Mouse (Mus musculus) forebrain, embryonic 15.5 days (tissue): Measurements from ENCODE around the gene Atp6v1f. TPM values are rescaled to one million over a fixed set of nuclear protein-coding genes. Genes with fewer than 3 reads are reported as not detected.

Experiments
- ATAC-seq: fragments of 200-750 bp; cut with Nextera tagmentation; replicated peaks from 2 replicates; pipeline ENCODE4 v1.8.0; 2017; ENCODE audit warnings: mild to moderate bottlenecking, moderate TSS enrichment, moderate library complexity
- H3K27ac ChIP-seq: fragments of 300-500 bp; sonication (generic); replicated peaks from 2 replicates; pipeline ENCODE4 v1.5.1; 2015; ENCODE audit warnings: mild to moderate bottlenecking, inconsistent platforms
- H3K27me3 ChIP-seq: fragments of 300-500 bp; sonication (generic); 2 replicates; pipeline ENCODE4 v1.6.1; 2015; ENCODE audit warnings: inconsistent platforms
- H3K36me3 ChIP-seq: fragments of 300-500 bp; sonication (generic); 2 replicates; pipeline ENCODE4 v1.6.1; 2015; ENCODE audit warnings: mild to moderate bottlenecking, inconsistent platforms
- H3K4me1 ChIP-seq: fragments of 300-500 bp; sonication (generic); 2 replicates; pipeline ENCODE4 v1.6.1; 2015; ENCODE audit warnings: inconsistent platforms
- H3K4me2 ChIP-seq: fragments of 300-500 bp; sonication (generic); replicated peaks from 2 replicates; pipeline ENCODE4 v1.6.1; 2015; ENCODE audit warnings: mild to moderate bottlenecking, inconsistent platforms
- H3K4me3 ChIP-seq: fragments of 300-500 bp; sonication (generic); 2 replicates; pipeline ENCODE4 v1.5.1; 2015; ENCODE audit warnings: mild to moderate bottlenecking, inconsistent platforms
- H3K9ac ChIP-seq: fragments of 300-500 bp; sonication (generic); replicated peaks from 2 replicates; pipeline ENCODE4 v1.6.1; 2015; ENCODE audit warnings: mild to moderate bottlenecking, inconsistent platforms
- H3K9me3 ChIP-seq: fragments of 300-500 bp; sonication (generic); 2 replicates; pipeline ENCODE4 v1.6.1; 2016; ENCODE audit warnings: inconsistent platforms
- WGBS: fragments of 180-500 bp; shearing (Covaris S2); methylation state at CpG from one replicate; pipeline ENCODE4 v1.1.7; 2015; ENCODE audit warnings: mixed read lengths; 5-methylcytosine and 5-hydroxymethylcytosine counted together
- polyA plus RNA-seq: library from polyadenylated mRNA; unstranded; fragments of >200 nt; fragmentation: Nextera tagmentation; extraction: Ambion mirVana; gene quantifications from 2 replicates; pipeline ENCODE4 v1.2.1, GENCODE M21; 2015

The Atp6v1f gene
- polyA plus RNA-seq, 1 experiment from 2014 or later, result 327 TPM

DNA sequence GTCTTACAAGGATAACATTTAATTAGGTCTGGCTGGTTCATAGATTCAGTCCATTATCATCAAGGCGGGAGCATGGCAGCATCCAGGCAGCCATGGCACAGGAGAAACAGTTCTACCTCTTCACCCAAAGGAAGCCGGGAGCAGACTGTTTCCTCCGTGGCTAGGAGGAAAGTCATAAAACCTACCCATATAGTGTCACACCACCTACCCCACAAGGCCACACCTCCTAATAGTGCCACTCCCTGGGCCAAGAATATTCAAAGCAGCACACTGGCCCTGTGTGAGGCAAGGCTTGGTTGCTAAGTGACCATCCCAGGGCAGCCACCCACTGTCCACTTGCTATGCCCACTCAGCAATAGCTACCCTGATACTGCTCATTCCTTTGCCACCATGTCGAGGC lies 3.6 kb downstream of the Atp6v1f start, which contains the start of gene Atp6v1fnb:
TSS of gene Atp6v1fnb (plus strand) at position 301 of the 400 bp plus-strand sequence.
- Histone ChIP-seq H3K9ac (no peak within 1 kb of the TSS), H3K27me3 (no peaks in the 10 kb centered on the region), H3K36me3 (peaks cover 13% of the 10 kb centered on the region), H3K4me2 (no peak within 1 kb of the TSS), H3K27ac (no peak within 1 kb of the TSS), H3K9me3 (no peaks in the 10 kb centered on the region), H3K4me3 (no peak within 1 kb of the TSS), H3K4me1 (peaks cover 21% of the 10 kb centered on the region)
- 94% methylated on average over 4 of the region's 4 CpGs for WGBS
- no peak for ATAC-seq

DNA sequence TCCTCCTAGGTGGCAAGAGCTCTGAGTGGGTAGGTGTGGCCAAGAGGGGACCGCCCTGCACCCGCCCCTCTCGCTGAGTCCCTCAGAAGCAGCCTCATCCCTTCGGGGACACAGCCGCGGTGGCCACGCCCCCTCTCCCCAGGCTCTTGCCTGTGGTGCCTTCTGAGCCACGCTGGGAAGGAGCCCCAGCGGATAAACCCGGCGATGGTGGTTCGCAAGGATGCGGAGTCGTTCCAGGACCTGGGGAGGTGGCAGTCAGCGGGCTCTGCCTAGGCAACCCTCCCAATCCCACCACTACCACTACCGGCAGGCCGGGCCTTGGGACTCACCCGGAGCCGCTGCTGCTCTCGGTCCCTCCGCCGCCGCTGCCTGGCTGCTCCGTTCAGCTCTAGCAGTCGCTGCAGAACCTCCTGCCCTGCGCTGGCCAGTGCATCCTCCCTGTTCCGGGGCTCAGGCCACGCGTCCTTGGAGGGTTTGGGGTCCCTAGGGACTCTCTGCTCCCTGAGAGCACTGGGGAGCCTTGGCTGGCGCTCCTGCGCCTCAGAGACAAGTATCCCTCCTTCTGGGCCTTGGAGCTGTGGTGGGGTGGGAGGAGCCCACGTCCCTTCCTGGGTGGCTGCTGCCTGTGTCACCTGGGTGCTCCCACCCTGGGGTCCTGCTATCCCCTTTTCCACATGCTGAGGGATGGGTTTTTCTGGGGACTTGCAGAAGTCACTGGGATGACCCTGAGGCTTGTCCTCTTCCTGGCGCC lies 6.6 kb downstream of the Atp6v1f start:
- H3K4me2 ChIP-seq, result peak overlapping the region; percentile 73
- no peaks in the 10 kb centered on the region for H3K9me3 ChIP-seq
- peaks cover 13% of the 10 kb centered on the region for H3K4me1 ChIP-seq
- H3K27ac ChIP-seq, result no peak overlapping the region
- ATAC-seq, result peak; percentile 93
- peak overlapping the region; percentile 50 for H3K9ac ChIP-seq
- H3K27me3 ChIP-seq, result no peaks in the 10 kb centered on the region
- peaks cover 13% of the 10 kb centered on the region for H3K36me3 ChIP-seq
- 2% methylated on average over 33 of the region's 33 CpGs for WGBS
- peak overlapping the region; percentile 48 for H3K4me3 ChIP-seq

DNA sequence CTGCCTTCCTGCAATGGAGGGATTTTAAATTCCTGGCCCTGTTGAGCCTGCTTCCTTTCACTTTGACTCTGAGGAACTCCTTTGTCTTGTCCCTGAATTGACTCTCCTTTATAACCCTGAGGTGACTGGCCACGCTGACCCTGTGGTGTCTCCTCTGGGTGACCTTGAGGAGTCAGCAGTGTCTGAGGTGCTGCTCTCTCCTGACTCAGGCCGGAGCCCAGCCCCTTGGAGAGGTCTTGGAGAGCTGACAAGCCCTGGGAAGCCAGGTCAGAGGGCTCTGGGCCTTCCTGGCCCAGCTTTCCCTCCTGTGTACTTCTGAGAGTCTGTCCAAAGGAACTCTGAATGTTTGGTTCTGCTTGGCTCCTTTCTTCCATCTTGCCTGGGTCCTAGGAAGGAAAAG lies 7.2 kb downstream of the Atp6v1f start:
- peaks cover 13% of the 10 kb centered on the region for H3K36me3 ChIP-seq
- H3K4me1 ChIP-seq, result peaks cover 11% of the 10 kb centered on the region
- ATAC-seq, result no peak
- 57% methylated on average over 2 of the region's 2 CpGs for WGBS
- no peak overlapping the region for H3K27ac ChIP-seq
- H3K27me3 ChIP-seq, result no peaks in the 10 kb centered on the region
- no peaks in the 10 kb centered on the region for H3K9me3 ChIP-seq
- 0 out of 2 replicates have a peak overlapping the region, but pooled peaks have one; percentile 73 for H3K4me2 ChIP-seq
- no peak overlapping the region for H3K4me3 ChIP-seq
- no peak overlapping the region for H3K9ac ChIP-seq

DNA sequence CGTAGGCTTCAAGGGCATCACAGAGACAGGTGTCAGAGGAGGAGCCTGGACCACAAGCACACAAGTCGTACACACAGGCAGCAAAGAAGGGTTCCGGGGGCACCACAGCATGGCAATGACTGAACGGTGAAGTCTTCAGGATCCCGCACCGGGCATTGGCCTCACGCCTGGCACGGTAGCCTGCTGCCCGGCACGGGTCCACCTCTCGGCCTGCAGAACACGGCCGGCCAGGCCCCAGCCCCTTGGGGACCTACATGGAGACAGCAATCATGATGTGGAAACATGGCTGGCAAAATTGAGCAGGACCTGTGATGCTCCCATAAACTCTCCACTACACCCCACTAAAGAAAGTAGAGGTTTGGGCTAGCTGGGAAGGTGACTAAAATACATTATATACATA lies 15.2 kb downstream of the Atp6v1f start:
- Histone ChIP-seq H3K4me3 (no peak overlapping the region), H3K9me3 (no peaks in the 10 kb centered on the region)

DNA sequence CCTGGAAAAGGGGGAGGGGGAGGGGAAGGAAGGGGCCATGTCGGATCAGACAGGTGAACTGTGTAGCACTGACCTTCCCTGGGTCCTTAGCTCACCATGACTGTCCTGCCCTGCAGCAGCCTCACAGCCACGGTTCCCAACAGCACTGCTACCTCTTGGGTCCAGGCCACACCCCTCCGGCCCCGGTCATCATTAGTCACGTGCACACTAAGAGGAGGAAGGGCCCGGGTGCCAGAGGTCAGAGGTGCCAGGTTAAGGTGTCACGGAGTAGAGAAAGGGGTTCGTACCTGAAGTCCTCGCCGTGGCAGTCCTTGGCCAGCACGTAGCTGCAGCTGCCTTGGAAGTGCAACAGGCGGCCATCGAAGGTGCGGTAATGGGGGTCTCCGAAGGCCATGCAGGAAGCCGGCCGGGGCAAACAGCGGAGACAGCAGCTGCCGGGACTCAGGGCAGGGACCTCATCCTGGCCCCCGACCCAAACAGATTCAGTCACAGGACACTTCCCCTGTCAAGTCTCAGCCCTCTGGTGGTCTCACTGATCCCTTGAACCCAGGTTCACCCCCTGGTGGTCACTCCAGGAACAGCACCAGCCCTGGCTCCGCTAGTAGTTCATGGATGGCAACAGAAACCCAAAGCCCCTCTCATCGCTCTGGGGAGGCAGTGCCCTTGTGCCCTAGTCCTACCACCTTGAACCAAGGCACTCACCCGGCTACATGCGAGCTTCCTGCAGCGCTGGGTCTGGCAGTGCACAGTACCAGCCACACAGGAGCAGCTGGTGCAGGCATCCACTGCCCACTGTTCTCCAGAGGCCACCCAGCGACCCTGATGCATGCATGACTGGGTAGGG lies 17.4 kb downstream of the Atp6v1f start:
- no peaks in the 10 kb centered on the region for H3K36me3 ChIP-seq
- peak; percentile 42 for ATAC-seq
- no peak overlapping the region for H3K27ac ChIP-seq
- no peaks in the 10 kb centered on the region for H3K27me3 ChIP-seq
- no peaks in the 10 kb centered on the region for H3K9me3 ChIP-seq
- H3K4me1 ChIP-seq, result peaks cover 7% of the 10 kb centered on the region; the same call in 1 of the 2 replicates
- H3K9ac ChIP-seq, result peak overlapping the region; percentile 32
- WGBS, result 5% methylated on average over 26 of the region's 26 CpGs
- peak overlapping the region; percentile 25 for H3K4me3 ChIP-seq
- H3K4me2 ChIP-seq, result peak overlapping the region; percentile 54

More for the DNA sequence above, 15.2 kb downstream of the Atp6v1f start:
- H3K27me3 ChIP-seq, result no peaks in the 10 kb centered on the region
- no peak for ATAC-seq
- H3K27ac ChIP-seq, result no peak overlapping the region
- H3K9ac ChIP-seq, result no peak overlapping the region
- H3K4me1 ChIP-seq, result peaks cover 7% of the 10 kb centered on the region; the same call in 1 of the 2 replicates
- H3K4me2 ChIP-seq, result no peak overlapping the region
- WGBS, result 95% methylated on average over 13 of the region's 13 CpGs
- no peaks in the 10 kb centered on the region for H3K36me3 ChIP-seq

GRCm38 (mm10) chr6:29485951-29486350 lies 18.4 kb downstream of the Atp6v1f start:
- Histone ChIP-seq H3K9me3 (no peaks in the 10 kb centered on the region), H3K9ac (no peak overlapping the region), H3K27me3 (no peaks in the 10 kb centered on the region), H3K4me1 (peaks cover 7% of the 10 kb centered on the region; the same call in 1 of the 2 replicates), H3K27ac (no peak overlapping the region), H3K4me2 (no peak overlapping the region), H3K4me3 (no peak overlapping the region), H3K36me3 (no peaks in the 10 kb centered on the region)
- ATAC-seq, result no peak
- WGBS, result 45% methylated on average over 2 of the region's 2 CpGs

DNA sequence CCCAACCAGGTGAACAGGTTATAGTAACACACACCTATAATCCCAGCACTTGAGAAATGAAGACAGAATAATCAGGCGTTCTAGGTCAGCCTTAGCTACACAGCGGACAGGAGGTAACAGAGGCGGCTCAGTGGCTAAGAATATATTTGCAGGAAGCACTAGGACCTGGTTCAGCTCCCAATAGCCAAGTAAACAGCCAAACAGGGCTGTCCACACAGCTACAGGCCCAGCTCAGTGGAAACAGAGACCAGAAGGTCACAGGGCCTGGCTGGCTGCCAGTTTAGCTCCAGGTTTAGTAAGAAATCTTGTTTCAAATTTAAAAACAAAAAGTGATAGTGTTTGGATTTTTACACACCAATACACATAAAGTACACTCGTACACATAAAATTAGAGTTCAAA lies 26.6 kb downstream of the Atp6v1f start:
- H3K27me3 ChIP-seq, result peaks cover 30% of the 10 kb centered on the region
- no peak overlapping the region for H3K4me2 ChIP-seq
- no peaks in the 10 kb centered on the region for H3K4me1 ChIP-seq
- ATAC-seq, result no peak
- no peaks in the 10 kb centered on the region for H3K36me3 ChIP-seq
- no peak overlapping the region for H3K27ac ChIP-seq
- H3K4me3 ChIP-seq, result no peak overlapping the region
- H3K9me3 ChIP-seq, result no peaks in the 10 kb centered on the region
- WGBS, result 81% methylated on average over 4 of the region's 4 CpGs
- H3K9ac ChIP-seq, result no peak overlapping the region

DNA sequence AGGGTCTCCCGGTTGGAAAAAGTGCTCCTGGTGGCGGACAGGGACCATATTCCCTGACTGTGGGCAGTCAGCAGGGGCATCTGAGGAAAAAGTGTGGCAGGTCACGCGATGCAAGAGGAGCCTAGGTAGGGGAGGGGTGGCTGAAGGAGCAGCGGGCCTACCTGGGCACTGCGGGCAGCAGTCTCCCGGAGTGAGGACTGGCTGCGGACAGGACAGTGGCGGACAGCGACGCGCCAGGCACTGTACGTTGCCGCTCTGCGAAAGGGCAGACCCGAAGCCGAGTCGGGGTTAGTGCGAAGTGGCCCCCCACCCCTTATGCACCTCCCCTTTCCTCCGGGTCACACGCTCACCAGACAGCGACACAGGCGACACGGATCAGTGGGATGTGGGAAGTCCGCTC lies 28.8 kb downstream of the Atp6v1f start:
- ATAC-seq, result no peak
- Histone ChIP-seq H3K4me2 (no peak overlapping the region), H3K27me3 (peaks cover 30% of the 10 kb centered on the region), H3K27ac (no peak overlapping the region), H3K4me3 (no peak overlapping the region), H3K9me3 (no peaks in the 10 kb centered on the region), H3K9ac (no peak overlapping the region), H3K4me1 (no peaks in the 10 kb centered on the region), H3K36me3 (no peaks in the 10 kb centered on the region)
- 9% methylated on average over 25 of the region's 25 CpGs for whole genome bisulfite sequencing

DNA sequence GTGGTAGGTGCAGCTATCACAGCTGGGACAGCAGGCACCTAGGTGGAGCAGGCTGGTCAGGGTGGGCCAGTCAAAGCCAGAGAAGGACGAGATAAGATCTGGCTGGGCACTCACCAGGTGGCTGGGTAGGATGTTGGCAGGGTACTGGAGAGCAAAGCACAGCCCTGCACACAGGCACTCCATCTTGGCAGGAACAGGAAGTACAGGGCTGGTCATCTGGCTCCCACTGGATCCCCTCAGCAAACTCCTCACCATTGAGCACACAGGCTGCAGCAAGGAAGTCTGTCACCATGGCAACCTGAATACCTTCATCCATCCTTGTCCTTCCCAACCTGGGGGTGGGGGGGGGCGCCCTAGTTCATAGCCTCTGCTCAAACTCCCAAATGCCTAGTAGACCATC lies 30.3 kb downstream of the Atp6v1f start:
- Histone ChIP-seq H3K4me2 (no peak overlapping the region), H3K27ac (no peak overlapping the region), H3K9me3 (no peaks in the 10 kb centered on the region), H3K27me3 (peaks cover 30% of the 10 kb centered on the region), H3K4me1 (no peaks in the 10 kb centered on the region), H3K36me3 (no peaks in the 10 kb centered on the region), H3K9ac (no peak overlapping the region), H3K4me3 (no peak overlapping the region)
- ATAC-seq, result no peak
- WGBS, result 45% methylated on average over 2 of the region's 2 CpGs

DNA sequence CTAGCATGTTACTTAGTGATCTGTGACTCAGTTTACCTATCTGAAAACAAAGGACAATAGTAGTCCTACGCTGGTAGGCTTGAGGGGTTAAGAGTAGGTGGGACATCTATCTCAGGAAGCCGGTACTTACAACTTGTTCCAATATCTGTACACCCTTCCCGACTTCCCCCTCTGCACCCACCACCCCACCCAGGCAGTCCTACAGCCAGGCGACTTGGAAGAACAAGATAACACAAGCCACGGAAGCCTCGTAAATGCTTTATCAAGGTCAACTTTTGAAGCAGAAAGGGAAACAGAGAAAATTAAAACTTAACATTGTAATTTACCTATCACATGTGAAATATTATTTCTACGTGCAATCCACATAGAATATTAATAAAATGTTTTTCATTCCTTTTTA lies 32.7 kb downstream of the Atp6v1f start:
- WGBS, result 94% methylated on average over 7 of the region's 7 CpGs
- H3K9ac ChIP-seq, result no peak overlapping the region
- no peak overlapping the region for H3K4me3 ChIP-seq
- H3K27me3 ChIP-seq, result peaks cover 30% of the 10 kb centered on the region
- no peak for ATAC-seq
- no peaks in the 10 kb centered on the region for H3K9me3 ChIP-seq
- H3K4me1 ChIP-seq, result no peaks in the 10 kb centered on the region
- no peaks in the 10 kb centered on the region for H3K36me3 ChIP-seq
- H3K4me2 ChIP-seq, result no peak overlapping the region
- H3K27ac ChIP-seq, result no peak overlapping the region

DNA sequence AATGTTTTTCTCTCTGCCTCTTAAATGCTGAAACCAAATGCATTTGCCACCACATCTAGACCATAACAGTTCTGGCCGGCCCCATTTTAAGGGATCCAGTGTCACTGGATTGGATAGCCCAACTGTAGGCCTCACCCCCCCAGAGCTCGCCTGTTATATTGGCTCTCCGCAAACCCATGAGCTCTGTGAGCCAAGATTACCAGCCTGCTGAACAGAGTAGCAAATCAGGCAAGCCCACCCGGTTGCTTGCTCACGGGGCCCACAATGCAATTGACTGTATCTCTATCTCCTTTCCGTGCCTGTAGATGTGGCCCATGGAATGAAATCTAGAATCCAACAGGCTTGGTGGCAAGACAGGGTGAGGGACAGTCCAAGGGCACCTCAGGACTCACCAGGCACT lies 33.3 kb downstream of the Atp6v1f start:
- Histone ChIP-seq H3K9me3 (no peaks in the 10 kb centered on the region), H3K9ac (no peak overlapping the region), H3K27ac (no peak overlapping the region), H3K4me1 (no peaks in the 10 kb centered on the region), H3K4me3 (no peak overlapping the region), H3K36me3 (no peaks in the 10 kb centered on the region), H3K4me2 (no peak overlapping the region), H3K27me3 (peaks cover 29% of the 10 kb centered on the region)
- ATAC-seq, result no peak
- WGBS, result 89% methylated on average over 6 of the region's 6 CpGs

DNA sequence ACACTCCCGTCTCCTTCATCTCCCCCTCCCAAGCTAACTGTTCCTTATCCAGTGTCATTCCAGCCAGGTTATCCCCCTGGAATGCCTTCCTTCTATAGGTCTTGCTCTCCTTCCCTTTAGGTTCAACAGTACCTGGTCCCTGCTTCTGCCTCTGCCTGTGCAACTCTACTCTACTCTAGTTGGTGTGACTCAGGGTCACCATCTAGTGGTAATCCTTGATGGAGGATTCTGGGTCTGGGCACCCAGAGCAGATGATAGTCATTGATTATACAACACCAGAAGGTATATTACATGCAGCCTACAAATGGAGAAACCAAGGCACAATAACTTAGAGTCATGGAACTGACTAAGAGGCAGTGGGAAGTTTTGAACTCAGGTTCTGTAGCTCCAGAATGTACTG lies 34.1 kb downstream of the Atp6v1f start:
- 93% methylated on average over 1 of the region's 1 CpGs for WGBS
- Histone ChIP-seq H3K4me3 (no peak overlapping the region), H3K36me3 (no peaks in the 10 kb centered on the region), H3K9ac (no peak overlapping the region), H3K4me2 (no peak overlapping the region), H3K27me3 (peaks cover 27% of the 10 kb centered on the region; the same call in 1 of the 2 replicates), H3K27ac (no peak overlapping the region), H3K4me1 (no peaks in the 10 kb centered on the region), H3K9me3 (no peaks in the 10 kb centered on the region)
- ATAC-seq, result no peak
